Mouse (Mus musculus) regulatory T cell (primary cell): Measurements from ENCODE around the gene Bnip3.

Experiments
- in situ Hi-C: fragments of 300-600 bp; cut with MboI, MseI; formaldehyde crosslinking; loops from one replicate; pipeline ENCODE4 v1.15.1; 2025; ENCODE audit warnings: high pct_unique_total_duplicates

Gene Bnip3

GRCm38 (mm10) chr7:138909277-138910192, at the start of gene Bnip3:
Bnip3 (minus strand) TSS chr7:138909519.
- in situ Hi-C loops, result loop anchor here (25.0 kb wide), 1 partner anchor 1228 kb away; the partner anchor contains the start of gene Mtg1

DNA sequence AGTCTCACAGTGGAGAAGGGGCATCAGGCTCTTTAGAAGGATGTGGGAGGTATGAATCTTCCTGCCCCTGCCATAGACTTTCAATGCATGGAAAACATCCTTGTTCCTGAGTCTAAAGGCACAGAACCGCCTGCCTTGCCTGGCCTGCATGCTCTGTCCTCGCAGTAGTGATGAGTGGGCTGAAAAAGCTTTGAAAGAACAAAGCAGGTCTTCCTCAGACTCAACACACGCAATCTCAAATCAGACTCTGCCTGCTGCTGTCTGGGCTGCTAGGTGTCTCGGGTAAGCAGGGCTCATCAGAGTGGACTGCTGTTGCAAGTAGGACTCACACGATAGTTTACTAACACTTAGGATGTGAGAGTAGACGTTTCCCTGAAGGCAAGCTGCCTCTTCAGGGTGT, 47.8 kb upstream of the Bnip3 start:
- in situ Hi-C loops, result loop anchor here (10.0 kb wide), 1 partner anchor 712 kb away; no protein-coding TSS in a partner anchor

DNA sequence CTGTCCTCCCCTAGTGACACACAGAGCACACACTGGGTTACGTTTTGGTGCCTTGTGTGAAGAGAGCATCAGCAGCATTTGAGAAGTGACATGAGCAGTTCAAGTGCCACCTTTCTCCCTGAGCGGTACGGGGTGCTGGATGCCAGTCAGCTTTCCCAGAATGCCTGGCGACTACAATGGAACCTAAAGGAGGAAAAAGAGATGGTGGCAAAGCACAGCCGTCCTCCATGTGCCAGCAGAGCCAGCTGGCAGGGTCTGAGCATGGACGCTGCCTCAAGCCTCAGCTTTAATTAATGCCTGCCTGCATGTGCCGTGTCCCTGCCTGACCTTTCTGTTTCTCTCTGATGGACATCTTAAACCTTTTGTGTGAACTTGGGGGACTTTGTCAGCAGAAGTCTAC, 46.5 kb upstream of the Bnip3 start:
- in situ Hi-C loops, result loop anchor here (10.0 kb wide), 1 partner anchor 711 kb away; no protein-coding TSS in a partner anchor

DNA sequence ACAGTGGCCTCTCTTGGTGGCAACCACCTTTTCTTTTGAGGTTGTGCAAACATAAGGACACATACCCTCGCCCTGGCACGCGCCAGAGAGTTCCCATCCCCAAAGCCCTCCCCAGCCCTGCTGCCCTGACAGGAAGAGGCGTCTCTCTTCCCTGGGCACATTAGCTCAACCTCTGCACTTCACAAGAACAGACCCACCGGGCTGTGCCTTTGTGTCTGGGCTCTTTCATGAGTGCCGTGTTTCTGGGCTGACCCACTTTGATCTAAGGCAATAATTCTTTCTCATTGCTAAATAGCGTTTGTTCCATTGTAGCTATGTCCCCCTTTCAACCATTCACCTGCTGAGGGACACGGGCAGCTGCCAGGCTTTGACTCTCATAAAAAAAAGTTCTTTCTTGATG, 39.0 kb upstream of the Bnip3 start:
- in situ Hi-C loops, result no loop called here

DNA sequence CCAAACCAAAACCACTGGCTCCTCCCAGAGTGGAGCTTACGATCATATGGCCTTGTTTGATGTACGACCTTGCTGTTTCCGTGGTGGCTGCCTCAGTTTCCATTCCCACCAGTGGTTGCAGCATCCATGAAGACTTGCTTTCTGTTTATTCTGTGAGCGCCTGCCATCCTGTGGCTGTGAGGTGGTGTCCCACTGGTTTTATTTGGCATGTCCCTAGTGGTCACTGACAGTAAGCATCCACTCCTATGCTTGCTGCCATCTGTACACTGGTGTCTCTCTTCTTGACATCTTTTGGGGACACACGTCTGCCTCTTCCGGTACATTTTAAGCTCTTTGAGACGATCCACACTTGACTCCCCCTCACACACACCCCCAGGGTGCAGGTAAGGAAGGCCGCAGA, 38.4 kb upstream of the Bnip3 start:
- in situ Hi-C loops, result no loop called here

DNA sequence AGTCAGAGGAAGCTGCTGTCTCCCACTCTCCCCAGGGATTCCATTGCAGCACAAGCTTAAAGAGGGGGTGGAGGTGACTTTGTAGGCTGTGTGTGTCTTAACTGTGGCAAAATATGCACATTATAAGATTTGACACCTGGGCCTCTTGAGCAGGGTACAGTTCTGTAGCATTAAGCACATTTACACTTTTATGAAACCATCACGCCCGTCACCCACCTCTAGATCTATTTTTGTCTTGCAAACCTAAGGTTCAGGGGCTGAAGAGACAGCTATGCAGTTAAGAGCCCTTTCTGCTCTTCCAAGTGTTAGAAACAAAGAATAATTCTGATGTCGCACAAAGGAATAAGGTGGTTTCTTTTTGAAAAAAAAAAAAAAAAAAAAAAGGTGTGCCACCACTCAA, 36.3 kb upstream of the Bnip3 start:
- in situ Hi-C loops, result no loop called here

GRCm38 (mm10) chr7:138942301-138942700, 33.0 kb upstream of the Bnip3 start:
- in situ Hi-C loops, result no loop called here

DNA sequence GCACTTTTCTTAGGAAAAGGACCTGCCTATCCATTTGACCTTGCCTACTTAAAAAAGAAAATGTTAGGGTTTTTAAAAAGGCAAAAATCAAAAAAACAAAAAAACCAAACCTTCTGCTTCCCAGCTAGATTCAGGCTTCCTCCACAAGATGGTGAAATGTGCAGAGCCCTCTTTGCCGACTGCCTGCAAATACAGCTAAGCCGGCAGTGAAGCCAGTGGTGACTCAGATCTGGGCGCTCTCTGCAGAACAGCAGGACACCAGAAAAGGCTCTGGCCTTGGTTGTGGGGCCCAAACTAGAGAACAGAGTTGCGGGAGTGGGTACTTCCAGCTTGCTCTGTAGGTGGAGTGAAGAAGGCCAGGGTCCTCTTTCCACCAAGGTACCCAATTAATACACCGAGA, 32.3 kb upstream of the Bnip3 start:
- in situ Hi-C loops, result no loop called here

DNA sequence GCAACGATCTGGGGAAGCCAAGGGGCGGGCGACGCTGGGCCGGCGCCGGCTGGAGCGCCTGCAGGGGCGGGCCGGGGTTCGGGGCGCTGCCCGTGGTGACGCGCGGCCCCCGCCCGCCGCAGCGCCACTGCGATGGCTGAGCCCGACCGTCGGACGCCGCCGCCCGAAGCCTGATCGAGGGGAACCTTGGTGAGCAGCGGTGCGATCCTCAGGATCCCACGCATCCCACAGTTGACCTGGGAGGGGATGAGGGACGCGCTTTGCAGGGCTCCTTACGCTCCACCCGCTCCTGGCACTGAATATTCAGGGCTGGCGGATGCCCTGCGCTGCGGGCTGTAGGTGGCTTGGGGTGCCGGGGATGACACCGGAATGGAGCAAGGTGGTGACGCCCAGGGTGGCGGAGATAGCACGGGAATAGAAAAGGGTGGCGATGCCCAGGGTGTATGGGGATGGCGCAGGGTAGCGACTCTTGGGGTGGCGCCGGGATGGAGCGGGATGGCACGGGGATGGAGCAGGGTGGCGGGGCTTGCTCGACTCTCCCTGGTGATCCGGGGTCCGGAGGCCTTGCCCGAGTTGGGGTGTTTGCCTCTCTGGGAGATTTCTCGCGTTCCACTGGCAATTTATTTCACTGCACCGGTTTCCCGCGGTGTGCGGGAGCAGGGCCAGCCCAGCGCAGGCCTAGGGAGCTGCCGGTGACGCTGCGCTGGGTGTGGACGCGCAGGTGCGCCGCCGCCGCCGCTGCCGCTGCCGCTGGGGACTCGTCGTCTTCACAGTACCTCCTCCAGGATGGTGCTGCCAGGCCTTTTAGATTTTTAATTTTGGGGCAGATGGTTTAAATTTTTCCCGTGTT, 31.5 kb upstream of the Bnip3 start, which contains the start of gene Jakmip3:
TSS of gene Jakmip3 (plus strand) at position 119 of the 850 bp plus-strand sequence.
- in situ Hi-C loops, result no loop called here

GRCm38 (mm10) chr7:138940256-138940611, 30.9 kb upstream of the Bnip3 start:
- in situ Hi-C loops, result no loop called here

GRCm38 (mm10) chr7:138938991-138939390, 29.7 kb upstream of the Bnip3 start:
- in situ Hi-C loops, result no loop called here

DNA sequence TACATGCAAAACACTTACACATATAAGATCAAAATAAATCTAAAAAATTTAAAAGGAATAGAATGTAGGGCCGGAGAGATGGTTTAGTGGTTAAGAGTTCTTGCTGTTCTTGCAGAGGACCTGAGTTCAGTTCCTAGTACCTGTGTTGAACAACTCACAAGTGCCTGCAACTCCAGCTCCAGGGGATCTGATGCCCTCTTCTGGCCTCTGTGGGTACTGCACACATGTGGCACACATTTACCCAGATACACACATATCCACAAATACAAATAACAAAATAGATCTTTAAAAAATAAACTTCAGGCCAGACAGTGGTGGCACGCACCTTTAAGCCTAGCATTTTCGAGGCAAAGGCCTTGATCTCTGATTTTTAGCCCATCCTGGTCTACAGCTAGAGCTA, 25.2 kb upstream of the Bnip3 start:
- in situ Hi-C loops, result no loop called here

DNA sequence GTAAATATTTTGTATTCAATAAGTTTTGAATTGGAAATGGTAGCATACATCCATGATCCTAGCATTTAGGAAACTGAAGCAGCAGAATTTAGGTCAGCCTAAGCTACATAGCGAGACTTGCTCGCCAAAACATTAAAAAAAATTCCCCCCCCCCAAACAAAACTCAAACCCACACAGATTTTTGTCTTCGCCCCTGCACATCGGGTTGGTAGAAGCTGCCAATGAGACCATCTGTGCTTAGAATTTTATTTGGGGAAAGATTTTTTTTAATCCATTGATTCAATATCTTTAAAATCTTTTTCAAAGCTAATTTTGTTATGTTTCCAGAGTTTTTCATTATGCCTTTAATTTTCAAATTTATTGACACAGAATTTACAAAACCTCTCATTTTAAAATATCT, 19.1 kb upstream of the Bnip3 start:
- in situ Hi-C loops, result no loop called here

GRCm38 (mm10) chr7:138923756-138924425, 14.6 kb upstream of the Bnip3 start:
- in situ Hi-C loops, result loop anchor here (5.0 to 25.0 kb wide), 2 partner anchors 82 to 1213 kb away; partner anchors contain the start of gene Mtg1

DNA sequence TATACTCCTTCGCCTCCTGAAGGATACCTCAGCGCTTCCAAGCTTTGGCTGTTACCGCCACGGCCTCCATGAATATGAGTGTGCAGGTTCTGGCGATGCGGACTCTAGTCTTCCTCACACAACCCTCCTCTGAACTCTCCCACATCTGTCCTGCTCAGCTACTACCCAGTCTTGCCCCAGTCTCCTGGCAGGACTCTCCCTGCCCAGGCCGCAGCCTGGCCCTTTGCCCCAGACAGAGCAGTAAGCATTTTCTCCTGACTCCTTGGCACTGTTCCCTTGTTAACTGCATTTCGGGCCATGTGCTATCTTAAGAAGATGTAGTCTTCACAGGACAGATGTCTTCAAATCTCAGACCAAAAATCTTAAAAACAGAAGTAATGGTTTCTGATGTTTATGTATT, 12.3 kb upstream of the Bnip3 start:
- in situ Hi-C loops, result loop anchor here (5.0 to 25.0 kb wide), 2 partner anchors 79 to 1216 kb away; partner anchors contain the start of gene Mtg1

DNA sequence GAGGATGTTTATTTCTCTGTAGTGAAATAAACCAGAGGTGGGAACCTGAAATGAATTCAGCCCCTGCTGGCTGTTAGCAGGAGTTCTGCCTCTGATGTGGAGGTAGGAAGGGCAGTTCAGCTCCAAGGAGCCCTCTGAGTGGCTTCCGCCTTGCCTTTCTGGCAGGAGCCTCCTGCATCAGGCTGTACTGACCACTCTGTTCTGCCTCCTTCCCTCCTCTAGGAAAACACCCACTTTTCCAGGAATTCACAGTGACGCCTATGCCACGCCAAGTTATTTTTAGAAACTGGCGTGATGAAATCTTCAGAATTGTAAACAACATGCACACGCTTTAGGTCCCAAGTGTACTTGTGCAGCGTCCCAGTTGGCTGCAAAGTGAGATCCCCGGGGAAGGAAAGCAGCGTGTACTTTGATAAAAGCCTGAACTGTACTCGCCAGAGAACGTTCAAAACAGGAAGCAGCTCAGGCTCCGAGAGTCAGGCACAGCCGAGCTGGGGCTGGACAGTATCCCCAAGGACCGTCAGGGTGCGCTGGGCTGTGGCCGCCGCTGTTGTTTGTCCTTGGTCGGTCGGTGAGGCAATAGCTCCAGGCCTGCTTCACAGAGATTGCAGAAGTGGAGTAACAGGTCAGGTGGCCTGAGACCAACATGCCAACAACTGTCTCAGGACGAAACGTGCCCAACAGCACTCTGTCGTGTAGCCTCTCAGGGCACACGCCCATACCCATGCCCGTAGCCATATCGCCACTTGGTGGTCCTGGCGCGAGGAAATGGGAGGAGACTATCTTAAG, 10.0 kb upstream of the Bnip3 start:
- in situ Hi-C loops, result loop anchor here (25.0 kb wide), 1 partner anchor 1218 kb away; the partner anchor contains the start of gene Mtg1

GRCm38 (mm10) chr7:138913616-138914015, 4.3 kb upstream of the Bnip3 start:
- in situ Hi-C loops, result loop anchor here (25.0 kb wide), 1 partner anchor 1224 kb away; the partner anchor contains the start of gene Mtg1

DNA sequence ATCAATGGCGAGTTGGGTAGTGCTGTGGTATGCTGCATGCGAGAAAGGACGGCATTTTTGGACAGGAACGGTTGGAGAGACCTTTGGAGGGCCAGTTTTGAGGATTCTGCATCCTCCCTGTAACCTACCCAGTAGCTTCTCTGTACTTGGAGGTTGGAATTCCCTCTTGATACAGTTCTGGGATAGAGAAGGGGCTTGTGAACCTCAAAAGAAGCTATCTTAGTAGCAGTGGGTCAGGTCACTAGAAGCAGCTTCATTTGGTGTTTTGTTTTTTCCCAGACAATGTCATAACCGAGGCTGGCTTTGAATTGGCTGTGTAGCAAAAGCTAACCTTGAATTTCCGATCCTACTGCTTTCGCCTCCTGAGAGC, 859 bp upstream of the Bnip3 start:
- in situ Hi-C loops, result loop anchor here (25.0 kb wide), 1 partner anchor 1227 kb away; the partner anchor contains the start of gene Mtg1

GRCm38 (mm10) chr7:138908768-138909276, 497 bp downstream of the Bnip3 start:
- in situ Hi-C loops, result loop anchor here (25.0 kb wide), 1 partner anchor 1228 kb away; the partner anchor contains the start of gene Mtg1

- in situ Hi-C loops, result loop anchor here (25.0 kb wide), 1 partner anchor 1229 kb away; the partner anchor contains the start of gene Mtg1
Measured at GRCm38 (mm10) chr7:138907976-138908375, 1.3 kb downstream of the Bnip3 start.
